Mouse (Mus musculus) lung, postnatal 0 days (tissue): ENCODE results near the gene Dok1. TPM values are rescaled to one million over a fixed set of nuclear protein-coding genes. Genes with fewer than 3 reads are reported as not detected.
A peak's percentile ranks its signal among the peaks of the same experiment; 100 is the strongest.

ENCODE experiments used
- ATAC-seq: fragments of 200-750 bp; cut with Nextera tagmentation; 2 replicates; pipeline ENCODE4 v1.8.0; 2017; ENCODE audit warnings: moderate library complexity
- DNase-seq: peaks from one replicate; pipeline ENCODE4 v3.0.0-alpha.2; 2016; ENCODE audit warnings: low spot score
- H3K27ac ChIP-seq: fragments of 300-500 bp; sonication (generic); 2 replicates; pipeline ENCODE4 v1.5.1; 2014; ENCODE audit warnings: antibody characterized with exemption, mild to moderate bottlenecking, low read length, mixed read lengths
- H3K27me3 ChIP-seq: fragments of 300-500 bp; sonication (generic); replicated peaks from 2 replicates; pipeline ENCODE4 v1.6.1; 2014; ENCODE audit warnings: low read length, mixed read lengths; ENCODE audit not compliant: insufficient read depth
- H3K36me3 ChIP-seq: fragments of 300-500 bp; sonication (generic); 2 replicates; pipeline ENCODE4 v1.6.1; 2014; ENCODE audit warnings: low read length, mixed read lengths; ENCODE audit not compliant: insufficient read depth
- H3K4me1 ChIP-seq: fragments of 300-500 bp; sonication (generic); 2 replicates; pipeline ENCODE4 v1.6.1; 2014; ENCODE audit warnings: antibody characterized with exemption, low read depth, low read length, mixed read lengths; ENCODE audit not compliant: insufficient read depth
- H3K4me2 ChIP-seq: fragments of 300-500 bp; sonication (generic); replicated peaks from 2 replicates; pipeline ENCODE4 v1.6.1; 2014; ENCODE audit warnings: low read depth, mild to moderate bottlenecking, low read length, moderate library complexity, mixed read lengths
- H3K4me3 ChIP-seq: fragments of 300-500 bp; sonication (generic); 2 replicates; pipeline ENCODE4 v1.5.1; 2014; ENCODE audit warnings: low read depth, low read length
- H3K9ac ChIP-seq: fragments of 300-500 bp; sonication (generic); replicated peaks from 2 replicates; pipeline ENCODE4 v1.6.1; 2014; ENCODE audit warnings: low read depth, mild to moderate bottlenecking
- H3K9me3 ChIP-seq: fragments of 300-500 bp; sonication (generic); 2 replicates; pipeline ENCODE4 v1.6.1; 2016; ENCODE audit warnings: low read length, mixed read lengths
- CTCF ChIP-seq: IDR thresholded peaks from 2 replicates; pipeline ENCODE4 v1.5.1; 2016; ENCODE audit warnings: antibody characterized with exemption, mild to moderate bottlenecking
- EP300 ChIP-seq: IDR thresholded peaks from 2 replicates; pipeline ENCODE4 v1.6.1; 2016; ENCODE audit warnings: antibody characterized with exemption, mild to moderate bottlenecking, control low read depth
- WGBS: fragments of 180-500 bp; shearing (Covaris S2); extraction: QIAGEN DNeasy Blood & Tissue Kit; methylation state at CpG from one replicate; pipeline ENCODE4 v1.1.7; 2014; 5-methylcytosine and 5-hydroxymethylcytosine counted together
- polyA plus RNA-seq: library from polyadenylated mRNA; unstranded; fragments of >200 nt; fragmentation: Nextera tagmentation; extraction: Ambion mirVana; gene quantifications from 2 replicates; pipeline ENCODE4 v1.2.1, GENCODE M21; 2015

Dok1 gene
- polyA plus RNA-seq, 1 experiment from 2014 or later, result 23.3 TPM

GRCm38 (mm10) chr6:83053136-83053960, 20.1 kb upstream of the Dok1 start:
- Histone ChIP-seq H3K4me1 (peaks cover 19% of the 10 kb centered on the region), H3K27ac (peak overlapping the region; percentile 60), H3K9me3 (no peaks in the 10 kb centered on the region), H3K4me3 (peak overlapping the region; percentile 74), H3K27me3 (no peaks in the 10 kb centered on the region), H3K9ac (peak overlapping the region; percentile 65), H3K4me2 (peak overlapping the region; percentile 99), H3K36me3 (0 out of 2 replicates have a peak, but pooled peaks cover 8% of the 10 kb centered on the region)
- DNase-seq (peak; percentile 62), ATAC-seq (no peak)
- 1% methylated on average over 26 of the region's 26 CpGs for WGBS
- TF ChIP-seq EP300, result no peak
- 0 out of 2 replicates have a peak, but pooled peaks have one; percentile 1 for TF ChIP-seq CTCF

- Histone ChIP-seq H3K27ac (no peak overlapping the region), H3K27me3 (no peaks in the 10 kb centered on the region), H3K4me1 (peaks cover 12% of the 10 kb centered on the region), H3K9me3 (no peaks in the 10 kb centered on the region), H3K36me3 (no peaks in the 10 kb centered on the region), H3K4me3 (no peak overlapping the region), H3K9ac (no peak overlapping the region), H3K4me2 (no peak overlapping the region)
- ATAC-seq, result no peak
- TF ChIP-seq EP300 (no peak), CTCF (no peak)
- DNase-seq, result no peak
- WGBS, result 69% methylated on average over 10 of the region's 10 CpGs
Measured at GRCm38 (mm10) chr6:83049367-83049766, 16.1 kb upstream of the Dok1 start.

- no peak overlapping the region for H3K9ac ChIP-seq
- ATAC-seq, result no peak
- no peaks in the 10 kb centered on the region for H3K36me3 ChIP-seq
- no peak overlapping the region for H3K27ac ChIP-seq
- whole genome bisulfite sequencing, result 67% methylated on average over 9 of the region's 9 CpGs
- H3K27me3 ChIP-seq, result no peaks in the 10 kb centered on the region
- H3K4me2 ChIP-seq, result no peak overlapping the region
- no peak for TF ChIP-seq EP300
- no peak for TF ChIP-seq CTCF
- H3K4me3 ChIP-seq, result no peak overlapping the region
- no peaks in the 10 kb centered on the region for H3K9me3 ChIP-seq
- H3K4me1 ChIP-seq, result no peaks in the 10 kb centered on the region
- DNase-seq, result no peak
Measured at GRCm38 (mm10) chr6:83044742-83045141, 11.5 kb upstream of the Dok1 start.

- no peak for DNase-seq
- ATAC-seq, result no peak
- no peak overlapping the region for H3K4me3 ChIP-seq
- H3K4me2 ChIP-seq, result no peak overlapping the region
- H3K27me3 ChIP-seq, result no peaks in the 10 kb centered on the region
- no peaks in the 10 kb centered on the region for H3K36me3 ChIP-seq
- WGBS, result 83% methylated on average over 5 of the region's 5 CpGs
- H3K9me3 ChIP-seq, result no peaks in the 10 kb centered on the region
- TF ChIP-seq CTCF (no peak), EP300 (no peak)
- no peaks in the 10 kb centered on the region for H3K4me1 ChIP-seq
- no peak overlapping the region for H3K27ac ChIP-seq
- no peak overlapping the region for H3K9ac ChIP-seq
Measured at GRCm38 (mm10) chr6:83043993-83044392, 10.7 kb upstream of the Dok1 start.

- Histone ChIP-seq H3K27me3 (no peaks in the 10 kb centered on the region), H3K4me2 (no peak overlapping the region), H3K9ac (no peak overlapping the region), H3K4me3 (no peak overlapping the region), H3K4me1 (no peaks in the 10 kb centered on the region), H3K9me3 (no peaks in the 10 kb centered on the region), H3K36me3 (no peaks in the 10 kb centered on the region), H3K27ac (no peak overlapping the region)
- TF ChIP-seq CTCF, result no peak
- no peak for TF ChIP-seq EP300
- no peak for ATAC-seq
- 53% methylated on average over 6 of the region's 6 CpGs for WGBS
- no peak for DNase-seq
Measured at GRCm38 (mm10) chr6:83043561-83043960, 10.3 kb upstream of the Dok1 start.

- no peak overlapping the region for H3K9ac ChIP-seq
- no peak overlapping the region for H3K27ac ChIP-seq
- DNase-seq (no peak), ATAC-seq (no peak)
- no peaks in the 10 kb centered on the region for H3K27me3 ChIP-seq
- H3K4me2 ChIP-seq, result no peak overlapping the region
- no peaks in the 10 kb centered on the region; the same call in 1 of the 2 replicates for H3K4me1 ChIP-seq
- no peaks in the 10 kb centered on the region for H3K9me3 ChIP-seq
- no peaks in the 10 kb centered on the region for H3K36me3 ChIP-seq
- 73% methylated on average over 5 of the region's 5 CpGs for WGBS
- no peak for TF ChIP-seq CTCF
- TF ChIP-seq EP300, result no peak
- H3K4me3 ChIP-seq, result no peak overlapping the region
Measured at GRCm38 (mm10) chr6:83040601-83041000, 7.3 kb upstream of the Dok1 start.
